Mouse (Mus musculus): ENCODE data around the gene Arhgap19.

GRCm38 (mm10) chr19:41792934-41793486 is 8.8 kb downstream of the Arhgap19 start:
- TF ChIP-seq POLR2A (IDR thresholded peaks at IDR 0.05; ENCODE audit: low read depth, low read length) (no peak), CTCF (IDR thresholded peaks at IDR 0.05; ENCODE audit: extremely low read depth, insufficient read length, insufficient replicate concordance, low read depth, low read length) (no peak)

All from small intestine, adult 2 months (tissue).